Mouse (Mus musculus) heart, embryonic 10.5 days (tissue): ENCODE measurements around the gene Srgap3. TPM values are rescaled to one million over a fixed set of nuclear protein-coding genes. Genes with fewer than 3 reads are reported as not detected.

Source experiments
- DNase-seq: peaks from one replicate; pipeline ENCODE4 v3.0.0-alpha.2; 2017; ENCODE audit warnings: low spot score
- H3K27ac ChIP-seq: fragments of 300-500 bp; sonication (generic); 2 replicates; pipeline ENCODE4 v1.5.1; 2016; ENCODE audit warnings: mild to moderate bottlenecking
- H3K27me3 ChIP-seq: fragments of 300-500 bp; sonication (generic); 2 replicates; pipeline ENCODE4 v1.6.1; 2016; ENCODE audit warnings: mild to moderate bottlenecking; ENCODE audit not compliant: poor library complexity, insufficient read depth, severe bottlenecking
- H3K36me3 ChIP-seq: fragments of 300-500 bp; sonication (generic); 2 replicates; pipeline ENCODE4 v1.6.1; 2016; ENCODE audit warnings: mild to moderate bottlenecking, moderate library complexity
- H3K4me1 ChIP-seq: fragments of 300-500 bp; sonication (generic); 2 replicates; pipeline ENCODE4 v1.6.1; 2016; ENCODE audit warnings: mild to moderate bottlenecking
- H3K4me3 ChIP-seq: fragments of 300-500 bp; sonication (generic); 2 replicates; pipeline ENCODE4 v1.5.1; 2016; ENCODE audit warnings: mild to moderate bottlenecking, moderate library complexity
- H3K9me3 ChIP-seq: fragments of 300-500 bp; sonication (generic); 2 replicates; pipeline ENCODE4 v1.6.1; 2016; ENCODE audit warnings: mild to moderate bottlenecking, moderate library complexity
- WGBS: fragments of 180-500 bp; shearing (Covaris S2); methylation state at CpG from one replicate; pipeline ENCODE4 v1.1.7; 2016; 5-methylcytosine and 5-hydroxymethylcytosine counted together
- polyA plus RNA-seq: library from polyadenylated mRNA; unstranded; fragments of >200 nt; fragmentation: Nextera tagmentation; extraction: Ambion mirVana; gene quantifications from 2 replicates; pipeline ENCODE4 v1.2.1, GENCODE M21; 2016

Srgap3 gene
- polyA plus RNA-seq, 1 experiment from 2014 or later = 1.4 TPM

- Histone ChIP-seq H3K27me3 (no peaks in the 10 kb centered on the region), H3K4me1 (no peaks in the 10 kb centered on the region), H3K4me3 (no peak overlapping the region), H3K36me3 (no peaks in the 10 kb centered on the region), H3K9me3 (no peaks in the 10 kb centered on the region), H3K27ac (no peak overlapping the region)
- no peak for DNase-seq
- 92% methylated on average over 7 of the region's 7 CpGs for WGBS
Observed at GRCm38 (mm10) chr6:112773754-112774153, 173.3 kb downstream of the Srgap3 start.

- DNase-seq = no peak
- H3K9me3 ChIP-seq = no peaks in the 10 kb centered on the region
- H3K27ac ChIP-seq = no peak overlapping the region
- H3K4me3 ChIP-seq = no peak overlapping the region
- WGBS = 80% methylated on average over 2 of the region's 2 CpGs
- H3K36me3 ChIP-seq = no peaks in the 10 kb centered on the region
- no peaks in the 10 kb centered on the region for H3K4me1 ChIP-seq
- H3K27me3 ChIP-seq = no peaks in the 10 kb centered on the region
Observed at GRCm38 (mm10) chr6:112770996-112771395, 176.1 kb downstream of the Srgap3 start.

GRCm38 (mm10) chr6:112758541-112758940 lies 188.5 kb downstream of the Srgap3 start:
- no peaks in the 10 kb centered on the region for H3K36me3 ChIP-seq
- H3K27me3 ChIP-seq = no peaks in the 10 kb centered on the region
- no peaks in the 10 kb centered on the region for H3K9me3 ChIP-seq
- 71% methylated on average over 4 of the region's 4 CpGs for WGBS
- no peak for DNase-seq
- H3K27ac ChIP-seq = no peak overlapping the region
- no peak overlapping the region for H3K4me3 ChIP-seq
- no peaks in the 10 kb centered on the region for H3K4me1 ChIP-seq

- no peaks in the 10 kb centered on the region for H3K27me3 ChIP-seq
- no peaks in the 10 kb centered on the region for H3K9me3 ChIP-seq
- H3K4me1 ChIP-seq = no peaks in the 10 kb centered on the region
- DNase-seq = no peak
- H3K4me3 ChIP-seq = no peak overlapping the region
- H3K36me3 ChIP-seq = no peaks in the 10 kb centered on the region
- 67% methylated on average over 4 of the region's 4 CpGs for WGBS
- H3K27ac ChIP-seq = no peak overlapping the region
Observed at GRCm38 (mm10) chr6:112756866-112757265, 190.2 kb downstream of the Srgap3 start.

GRCm38 (mm10) chr6:112754994-112755393 lies 192.1 kb downstream of the Srgap3 start:
- Histone ChIP-seq H3K27ac (no peak overlapping the region), H3K27me3 (no peaks in the 10 kb centered on the region), H3K4me1 (no peaks in the 10 kb centered on the region), H3K36me3 (no peaks in the 10 kb centered on the region), H3K4me3 (no peak overlapping the region), H3K9me3 (no peaks in the 10 kb centered on the region)
- WGBS = 88% methylated on average over 6 of the region's 6 CpGs
- no peak for DNase-seq

GRCm38 (mm10) chr6:112752517-112752916 lies 194.5 kb downstream of the Srgap3 start:
- 68% methylated on average over 3 of the region's 3 CpGs for WGBS
- Histone ChIP-seq H3K4me3 (no peak overlapping the region), H3K36me3 (no peaks in the 10 kb centered on the region), H3K27me3 (no peaks in the 10 kb centered on the region), H3K27ac (no peak overlapping the region), H3K4me1 (no peaks in the 10 kb centered on the region), H3K9me3 (no peaks in the 10 kb centered on the region)
- no peak for DNase-seq

GRCm38 (mm10) chr6:112752007-112752406 lies 195.1 kb downstream of the Srgap3 start:
- Histone ChIP-seq H3K36me3 (no peaks in the 10 kb centered on the region), H3K27ac (no peak overlapping the region), H3K4me1 (no peaks in the 10 kb centered on the region), H3K27me3 (no peaks in the 10 kb centered on the region), H3K9me3 (no peaks in the 10 kb centered on the region), H3K4me3 (no peak overlapping the region)
- 70% methylated on average over 5 of the region's 5 CpGs for WGBS
- no peak for DNase-seq

- Histone ChIP-seq H3K27ac (no peak overlapping the region), H3K27me3 (no peaks in the 10 kb centered on the region), H3K36me3 (no peaks in the 10 kb centered on the region), H3K9me3 (no peaks in the 10 kb centered on the region), H3K4me1 (no peaks in the 10 kb centered on the region), H3K4me3 (no peak overlapping the region)
- no peak for DNase-seq
- 77% methylated on average over 2 of the region's 2 CpGs for WGBS
Observed at GRCm38 (mm10) chr6:112742297-112742696, 204.8 kb downstream of the Srgap3 start.

- no peak overlapping the region for H3K4me3 ChIP-seq
- H3K9me3 ChIP-seq = no peaks in the 10 kb centered on the region
- H3K27ac ChIP-seq = no peak overlapping the region
- 80% methylated on average over 5 of the region's 5 CpGs for WGBS
- no peaks in the 10 kb centered on the region for H3K27me3 ChIP-seq
- DNase-seq = no peak
- no peaks in the 10 kb centered on the region for H3K4me1 ChIP-seq
- H3K36me3 ChIP-seq = no peaks in the 10 kb centered on the region
Observed at GRCm38 (mm10) chr6:112741766-112742165, 205.3 kb downstream of the Srgap3 start.

- Histone ChIP-seq H3K9me3 (no peaks in the 10 kb centered on the region), H3K4me1 (no peaks in the 10 kb centered on the region), H3K36me3 (no peaks in the 10 kb centered on the region), H3K27ac (no peak overlapping the region), H3K4me3 (no peak overlapping the region), H3K27me3 (no peaks in the 10 kb centered on the region)
- WGBS = 90% methylated on average over 3 of the region's 3 CpGs
- DNase-seq = no peak
Observed at GRCm38 (mm10) chr6:112739635-112740034, 207.4 kb downstream of the Srgap3 start.

GRCm38 (mm10) chr6:112738924-112739323 lies 208.1 kb downstream of the Srgap3 start:
- Histone ChIP-seq H3K4me1 (no peaks in the 10 kb centered on the region), H3K27me3 (no peaks in the 10 kb centered on the region), H3K4me3 (no peak overlapping the region), H3K27ac (no peak overlapping the region), H3K36me3 (no peaks in the 10 kb centered on the region), H3K9me3 (no peaks in the 10 kb centered on the region)
- DNase-seq = no peak
- WGBS = 85% methylated on average over 6 of the region's 6 CpGs

- WGBS = 85% methylated on average over 3 of the region's 3 CpGs
- no peaks in the 10 kb centered on the region for H3K4me1 ChIP-seq
- DNase-seq = no peak
- no peaks in the 10 kb centered on the region for H3K9me3 ChIP-seq
- H3K27me3 ChIP-seq = no peaks in the 10 kb centered on the region
- H3K36me3 ChIP-seq = no peaks in the 10 kb centered on the region
- H3K4me3 ChIP-seq = no peak overlapping the region
- no peak overlapping the region for H3K27ac ChIP-seq
Observed at GRCm38 (mm10) chr6:112736471-112736870, 210.6 kb downstream of the Srgap3 start.

- Histone ChIP-seq H3K4me1 (no peaks in the 10 kb centered on the region), H3K27me3 (no peaks in the 10 kb centered on the region), H3K36me3 (no peaks in the 10 kb centered on the region), H3K4me3 (no peak overlapping the region), H3K27ac (no peak overlapping the region), H3K9me3 (no peaks in the 10 kb centered on the region)
- DNase-seq = no peak
- 80% methylated on average over 2 of the region's 2 CpGs for WGBS
Observed at GRCm38 (mm10) chr6:112735054-112735453, 212.0 kb downstream of the Srgap3 start.

- Histone ChIP-seq H3K9me3 (no peaks in the 10 kb centered on the region), H3K4me3 (no peak overlapping the region), H3K36me3 (no peaks in the 10 kb centered on the region), H3K27ac (no peak overlapping the region), H3K4me1 (peaks cover 8% of the 10 kb centered on the region; the same call in 1 of the 2 replicates), H3K27me3 (no peaks in the 10 kb centered on the region)
- WGBS = 72% methylated on average over 5 of the region's 5 CpGs
- DNase-seq = no peak
Observed at GRCm38 (mm10) chr6:112733942-112734341, 213.1 kb downstream of the Srgap3 start.
